8 mouse cellular contexts compared by ENCODE assay signal in the genomic region with DNA sequence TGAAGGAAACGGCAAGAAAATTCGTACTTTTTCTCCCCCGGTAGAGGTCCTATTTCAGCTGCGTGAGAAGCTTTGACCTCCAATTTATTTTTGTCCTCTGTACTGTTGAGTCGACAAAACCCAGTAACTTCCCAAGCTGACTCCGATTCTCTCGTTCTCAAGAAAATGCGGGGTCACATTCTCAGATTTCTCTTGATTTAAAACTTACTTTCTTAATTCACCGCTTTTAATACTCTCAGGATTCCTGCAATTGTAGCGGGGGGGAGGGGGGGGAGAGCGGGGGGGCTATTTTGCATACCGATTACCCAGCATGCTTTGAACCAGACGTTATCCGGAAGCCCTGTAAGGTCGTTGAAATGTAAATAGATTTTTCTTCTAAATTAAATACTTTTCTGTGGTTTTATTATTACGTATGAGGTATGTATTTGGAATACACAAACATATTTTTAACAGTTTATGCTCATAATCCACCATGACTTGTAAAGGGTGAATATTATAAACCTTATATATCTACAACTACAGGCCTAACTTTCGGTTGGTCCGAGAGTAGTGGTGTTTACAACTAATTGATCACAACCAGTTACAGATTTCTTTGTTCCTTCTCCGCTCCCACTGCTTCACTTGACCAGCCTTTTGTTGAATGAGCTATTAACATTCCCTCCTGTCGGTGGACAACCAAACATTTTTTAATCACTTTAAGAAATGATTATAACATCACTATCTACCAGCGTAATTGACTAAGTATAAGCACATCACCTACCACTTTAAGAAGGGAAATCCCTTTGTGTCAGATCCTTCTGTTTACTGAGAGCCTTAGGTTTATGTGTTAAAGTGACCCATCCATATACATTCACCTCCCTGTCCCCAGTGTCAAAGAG. TPM values are rescaled to one million over a fixed set of nuclear protein-coding genes. Genes with fewer than 3 reads are reported as not detected.
DNase-seq lines count a peak whose midpoint lies in the region; ATAC-seq lines count a peak whose summit lies in the region.

No protein-coding gene starts in this region.

- H3K27me3 ChIP-seq in embryonic facial prominence, embryonic 15.5 days: no peaks in the 10 kb centered on the region
- H3K27me3 ChIP-seq in hindbrain, embryonic 10.5 days (ENCODE audit: insufficient read depth, poor library complexity, severe bottlenecking): peaks cover 2% of the 10 kb centered on the region; the same call in 1 of the 2 replicates
- no peaks in the 10 kb centered on the region for H3K27me3 ChIP-seq in stomach, embryonic 16.5 days (ENCODE audit: control insufficient read depth, insufficient read depth, low read length)

- H3K4me3 ChIP-seq in embryonic facial prominence, embryonic 15.5 days (replicated peaks): peak overlapping the region; percentile 57
- peak overlapping the region; percentile 57 for H3K4me3 ChIP-seq in hindbrain, embryonic 10.5 days
- peak overlapping the region; percentile 50 for H3K4me3 ChIP-seq in stomach, embryonic 16.5 days (replicated peaks; ENCODE audit: low read length)

- peak; percentile 63 for DNase-seq in gastrocnemius, adult 18-20 months (ENCODE audit: low spot score)
- no peak for DNase-seq in gastrocnemius, postnatal 10 days
- peak; percentile 42 for DNase-seq in adrenal gland, postnatal 14 days
- peak; percentile 70 for DNase-seq in hindbrain, embryonic 10.5 days (ENCODE audit: low spot score)
- peak; percentile 53 to 71 for DNase-seq in left cerebral cortex, postnatal 14 days (ENCODE audit: low spot score in 2 of 2)
- DNase-seq in mesoderm, embryonic 11.5 days (ENCODE audit: low read depth, low spot score): peak; percentile 79

- H3K27ac ChIP-seq in embryonic facial prominence, embryonic 15.5 days (replicated peaks): peak overlapping the region; percentile 82
- H3K27ac ChIP-seq in hindbrain, embryonic 10.5 days: peak overlapping the region; percentile 85
- H3K27ac ChIP-seq in stomach, embryonic 16.5 days (ENCODE audit: low read length): peak overlapping the region; percentile 25

- no peaks in the 10 kb centered on the region for H3K9me3 ChIP-seq in embryonic facial prominence, embryonic 15.5 days (replicated peaks)
- H3K9me3 ChIP-seq in hindbrain, embryonic 10.5 days: peaks cover 3% of the 10 kb centered on the region
- no peaks in the 10 kb centered on the region for H3K9me3 ChIP-seq in stomach, embryonic 16.5 days (replicated peaks; ENCODE audit: control insufficient read depth, low read length)

- H3K9ac ChIP-seq in embryonic facial prominence, embryonic 15.5 days: no peak overlapping the region
- peak overlapping the region; percentile 59 for H3K9ac ChIP-seq in stomach, embryonic 16.5 days (ENCODE audit: low read length)

- peak overlapping the region; percentile 41 for H3K4me2 ChIP-seq in embryonic facial prominence, embryonic 15.5 days (replicated peaks)
- H3K4me2 ChIP-seq in stomach, embryonic 16.5 days (ENCODE audit: low read depth, low read length): peak overlapping the region; percentile 59

- peaks cover 4% of the 10 kb centered on the region; the same call in 1 of the 2 replicates for H3K4me1 ChIP-seq in embryonic facial prominence, embryonic 15.5 days
- peaks cover 8% of the 10 kb centered on the region; the same call in 1 of the 2 replicates for H3K4me1 ChIP-seq in hindbrain, embryonic 10.5 days (replicated peaks)
- H3K4me1 ChIP-seq in stomach, embryonic 16.5 days (ENCODE audit: control insufficient read depth, insufficient read depth, low read length): peaks cover 5% of the 10 kb centered on the region; the same call in 1 of the 2 replicates

- under 1% methylated on average over 21 of the region's 21 CpGs for WGBS in embryonic facial prominence, embryonic 15.5 days
- under 1% methylated on average over 21 of the region's 21 CpGs for WGBS in hindbrain, embryonic 10.5 days
- under 1% methylated on average over 21 of the region's 21 CpGs for WGBS in stomach, embryonic 16.5 days

- ATAC-seq in embryonic facial prominence, embryonic 15.5 days (ENCODE audit: insufficient number of reproducible peaks, low FRiP score, low TSS enrichment, low read depth): peak; percentile 66; the same call in 1 of the 2 replicates
- ATAC-seq in stomach, embryonic 16.5 days (ENCODE audit: insufficient read depth, low FRiP score): peak; percentile 71; the same call in 1 of the 2 replicates

- H3K36me3 ChIP-seq in embryonic facial prominence, embryonic 15.5 days: no peaks in the 10 kb centered on the region
- H3K36me3 ChIP-seq in hindbrain, embryonic 10.5 days: no peaks in the 10 kb centered on the region
- no peaks in the 10 kb centered on the region for H3K36me3 ChIP-seq in stomach, embryonic 16.5 days (ENCODE audit: control insufficient read depth, insufficient read depth, low read length)

- intact Hi-C loops in left cerebral cortex, postnatal 14 days (cut with DNase I): no loop called here

RNA-seq across cellular contexts. Expression of gene Pdia4, which starts 31.9 kb away (rescaled TPM):
- total RNA-seq in gastrocnemius, adult 18-20 months (2021): 10 to 100 TPM; 10.2 to 14.4 TPM
- 10 to 100 TPM; 34.1 to 46.1 TPM for total RNA-seq in gastrocnemius, postnatal 10 days (2021)
- total RNA-seq in adrenal gland, postnatal 14 days (2021): 80.5 and 90.4 TPM in 2 replicates
- polyA plus RNA-seq in embryonic facial prominence, embryonic 15.5 days (2015; fragmentation: Nextera tagmentation; extraction: Ambion mirVana): 257 and 265 TPM in 2 replicates
- polyA plus RNA-seq in hindbrain, embryonic 10.5 days (2016; fragmentation: Nextera tagmentation; extraction: Ambion mirVana): 242 and 299 TPM in 2 replicates
- 10 to 100 TPM; 51.5 to 54.3 TPM for total RNA-seq in left cerebral cortex, postnatal 14 days (2021)
- polyA plus RNA-seq in stomach, embryonic 16.5 days (2015; fragmentation: Nextera tagmentation; extraction: Ambion mirVana): 283 and 314 TPM in 2 replicates

RNA-seq across cellular contexts. Expression of gene Zfp786, which starts 49.3 kb away (rescaled TPM):
- under 1 TPM; 0.73 to 0.76 TPM for total RNA-seq in gastrocnemius, adult 18-20 months (2021)
- total RNA-seq in gastrocnemius, postnatal 10 days (2021): under 1 TPM; 0.73 to 0.88 TPM
- total RNA-seq in adrenal gland, postnatal 14 days (2021): 1.2 and 1.3 TPM in 2 replicates
- 3.5 and 4.1 TPM in 2 replicates for polyA plus RNA-seq in embryonic facial prominence, embryonic 15.5 days (2015; fragmentation: Nextera tagmentation; extraction: Ambion mirVana)
- 7.0 TPM in 2 replicates for polyA plus RNA-seq in hindbrain, embryonic 10.5 days (2016; fragmentation: Nextera tagmentation; extraction: Ambion mirVana)
- total RNA-seq in left cerebral cortex, postnatal 14 days (2021): 1 to 10 TPM; 3.9 to 4.2 TPM
- 2.4 and 2.6 TPM in 2 replicates for polyA plus RNA-seq in stomach, embryonic 16.5 days (2015; fragmentation: Nextera tagmentation; extraction: Ambion mirVana)

RNA-seq across cellular contexts. Expression of gene Zfp398, which starts 54.1 kb away (rescaled TPM):
- total RNA-seq in gastrocnemius, adult 18-20 months (2021): 1 to 10 TPM; 4.7 to 5.6 TPM
- total RNA-seq in gastrocnemius, postnatal 10 days (2021): 1 to 10 TPM; 5.3 to 7.0 TPM
- 9.3 and 12.0 TPM in 2 replicates for total RNA-seq in adrenal gland, postnatal 14 days (2021)
- polyA plus RNA-seq in embryonic facial prominence, embryonic 15.5 days (2015; fragmentation: Nextera tagmentation; extraction: Ambion mirVana): 11.5 and 11.9 TPM in 2 replicates
- polyA plus RNA-seq in hindbrain, embryonic 10.5 days (2016; fragmentation: Nextera tagmentation; extraction: Ambion mirVana): 8.1 and 9.7 TPM in 2 replicates
- 10 to 100 TPM; 18.4 to 20.6 TPM for total RNA-seq in left cerebral cortex, postnatal 14 days (2021)
- 8.4 and 8.8 TPM in 2 replicates for polyA plus RNA-seq in stomach, embryonic 16.5 days (2015; fragmentation: Nextera tagmentation; extraction: Ambion mirVana)

Comparison
In these comparisons a context has a peak if more than half of its experiments do, and no peak if none do; other contexts are left out.
1. H3K27ac ChIP-seq: peak in every context shown above with its lines; median percentile 85 in hindbrain, embryonic 10.5 days; 82 in embryonic facial prominence, embryonic 15.5 days; 25 in stomach, embryonic 16.5 days.